Mouse (Mus musculus) embryonic fibroblast, embryonic 13.5 days (primary cell): ENCODE results near the gene Smtn.

Experiments
- CTCF ChIP-seq: IDR thresholded peaks from 2 replicates; pipeline ENCODE4 v1.5.1; 2011; ENCODE audit warnings: mild to moderate bottlenecking, control low read depth, low read length, moderate library complexity, borderline replicate concordance; ENCODE audit not compliant: insufficient read depth
- POLR2A ChIP-seq: IDR thresholded peaks from 2 replicates; pipeline ENCODE4 v1.6.1; 2011; ENCODE audit warnings: low read depth, mild to moderate bottlenecking, control low read depth, low read length, moderate library complexity

GRCm38 (mm10) chr11:3587350-3587749 lies 46.9 kb upstream of the Smtn start:
- TF ChIP-seq CTCF (no peak), POLR2A (no peak)
